Mouse (Mus musculus) intestine, postnatal 0 days (tissue): ENCODE results near the gene 1300017J02Rik. TPM values are rescaled to one million over a fixed set of nuclear protein-coding genes. Genes with fewer than 3 reads are reported as not detected.

Experiments used
- ATAC-seq: fragments of 200-750 bp; cut with Nextera tagmentation; 2 replicates; pipeline ENCODE4 v1.8.0; 2017; ENCODE audit warnings: mild to moderate bottlenecking, moderate TSS enrichment, moderate library complexity
- H3K27ac ChIP-seq: fragments of 300-500 bp; sonication (generic); 2 replicates; pipeline ENCODE4 v1.5.1; 2014; ENCODE audit warnings: mild to moderate bottlenecking, low read depth, low read length, moderate library complexity
- H3K27me3 ChIP-seq: fragments of 300-500 bp; sonication (generic); replicated peaks from 2 replicates; pipeline ENCODE4 v1.6.1; 2014; ENCODE audit warnings: low read length, mixed read lengths; ENCODE audit not compliant: control insufficient read depth, insufficient read depth
- H3K36me3 ChIP-seq: fragments of 300-500 bp; sonication (generic); 2 replicates; pipeline ENCODE4 v1.6.1; 2014; ENCODE audit warnings: mild to moderate bottlenecking, moderate library complexity; ENCODE audit not compliant: control insufficient read depth, insufficient read depth
- H3K4me1 ChIP-seq: fragments of 300-500 bp; sonication (generic); replicated peaks from 2 replicates; pipeline ENCODE4 v1.6.1; 2014; ENCODE audit warnings: antibody characterized with exemption, low read length, mixed read lengths; ENCODE audit not compliant: control insufficient read depth, insufficient read depth
- H3K4me2 ChIP-seq: fragments of 300-500 bp; sonication (generic); replicated peaks from 2 replicates; pipeline ENCODE4 v1.6.1; 2014; ENCODE audit warnings: low read depth, mild to moderate bottlenecking, moderate library complexity
- H3K4me3 ChIP-seq: fragments of 300-500 bp; sonication (generic); 2 replicates; pipeline ENCODE4 v1.5.1; 2014; ENCODE audit warnings: low read depth, low read length
- H3K9ac ChIP-seq: fragments of 300-500 bp; sonication (generic); 2 replicates; pipeline ENCODE4 v1.6.1; 2014; ENCODE audit warnings: mild to moderate bottlenecking, low read depth, low read length
- H3K9me3 ChIP-seq: fragments of 300-500 bp; sonication (generic); 2 replicates; pipeline ENCODE4 v1.6.1; 2016; ENCODE audit warnings: mixed run types; ENCODE audit not compliant: control insufficient read depth
- CTCF ChIP-seq: sonication (generic); IDR thresholded peaks from 2 replicates; pipeline ENCODE4 v1.5.1; 2016; ENCODE audit warnings: low read depth, mild to moderate bottlenecking, control low read depth, antibody characterized with exemption, moderate library complexity
- WGBS: fragments of 180-500 bp; shearing (Covaris S2); extraction: QIAGEN DNeasy Blood & Tissue Kit; methylation state at CpG from one replicate; pipeline ENCODE4 v1.1.7; 2014; 5-methylcytosine and 5-hydroxymethylcytosine counted together
- polyA plus RNA-seq: library from polyadenylated mRNA; unstranded; fragments of >200 nt; fragmentation: Nextera tagmentation; extraction: Ambion mirVana; gene quantifications from 2 replicates; pipeline ENCODE4 v1.2.1, GENCODE M21; 2015

1300017J02Rik gene
- polyA plus RNA-seq, 1 experiment from 2014 or later: 3.8 TPM

DNA sequence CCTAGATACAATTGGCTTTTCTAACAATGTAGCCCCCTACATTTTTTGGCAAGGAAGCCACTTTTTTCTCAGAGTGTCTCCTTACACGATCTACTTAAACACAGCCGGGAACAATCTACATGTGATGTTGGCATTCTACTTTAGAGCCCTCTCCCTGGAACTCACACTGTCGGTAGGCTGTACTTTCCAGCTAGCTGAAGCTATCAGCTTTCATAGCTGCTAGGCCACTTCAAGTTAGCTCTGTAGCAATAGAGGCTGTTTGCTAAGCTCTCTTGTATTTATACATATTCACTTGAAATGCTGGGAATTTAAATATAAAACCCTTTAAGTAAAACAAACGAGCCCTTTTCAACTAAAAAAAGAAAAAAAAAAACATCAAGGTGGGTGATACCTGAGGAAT, 2.6 kb downstream of the 1300017J02Rik start:
- WGBS: 73% methylated on average over 4 of the region's 4 CpGs
- no peak overlapping the region for H3K27ac ChIP-seq
- no peaks in the 10 kb centered on the region for H3K36me3 ChIP-seq
- ATAC-seq: no peak
- no peak overlapping the region for H3K9ac ChIP-seq
- no peaks in the 10 kb centered on the region for H3K27me3 ChIP-seq
- no peaks in the 10 kb centered on the region for H3K4me1 ChIP-seq
- H3K4me2 ChIP-seq: no peak overlapping the region
- TF ChIP-seq CTCF: no peak
- no peaks in the 10 kb centered on the region for H3K9me3 ChIP-seq
- no peak overlapping the region for H3K4me3 ChIP-seq

DNA sequence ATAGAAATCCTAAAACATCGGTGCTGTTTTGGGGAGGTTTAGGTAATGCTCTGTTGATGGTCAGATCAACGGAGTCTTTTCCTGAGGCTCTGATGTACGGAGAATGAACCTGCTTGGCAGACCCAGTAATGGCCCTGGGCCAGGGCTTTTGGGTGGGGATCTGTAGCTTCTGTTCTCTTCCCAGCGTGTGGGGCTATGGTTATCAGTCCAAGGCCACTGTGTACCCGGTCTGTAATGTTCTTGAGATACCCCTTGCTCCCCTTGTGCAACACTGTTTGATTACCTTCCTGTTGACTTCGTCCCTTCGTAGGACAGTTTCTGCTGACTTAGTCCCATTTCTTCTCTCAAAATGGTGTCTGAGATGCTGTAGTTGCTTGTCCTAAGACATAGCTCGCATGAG, 3.8 kb downstream of the 1300017J02Rik start:
- ATAC-seq: no peak
- no peak overlapping the region for H3K9ac ChIP-seq
- WGBS: 85% methylated on average over 8 of the region's 8 CpGs

DNA sequence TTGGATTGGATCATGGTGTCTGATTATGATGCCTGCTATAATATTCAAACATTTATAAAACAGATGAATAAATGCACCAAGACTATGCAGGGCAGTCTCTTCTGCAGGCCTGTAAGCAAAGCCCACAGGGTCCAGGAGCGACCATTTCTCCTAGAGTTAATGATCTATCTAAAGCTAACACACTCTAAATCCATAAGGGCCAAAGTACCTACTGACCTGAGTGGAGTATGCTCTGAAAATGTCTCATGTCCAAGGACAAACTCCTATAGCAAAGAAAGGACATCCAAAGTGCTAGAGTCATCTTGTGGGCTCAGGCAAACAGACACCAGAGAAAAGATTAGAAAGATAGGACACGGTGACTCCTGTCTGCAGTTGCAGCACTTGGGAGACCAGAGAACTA, 10.4 kb downstream of the 1300017J02Rik start:
- H3K4me3 ChIP-seq: no peak overlapping the region
- no peak overlapping the region for H3K27ac ChIP-seq
- no peaks in the 10 kb centered on the region for H3K36me3 ChIP-seq
- H3K9ac ChIP-seq: no peak overlapping the region
- no peaks in the 10 kb centered on the region for H3K4me1 ChIP-seq
- H3K4me2 ChIP-seq: no peak overlapping the region
- no peak for TF ChIP-seq CTCF
- H3K9me3 ChIP-seq: no peaks in the 10 kb centered on the region
- no peak for ATAC-seq
- 50% methylated on average over 2 of the region's 2 CpGs for WGBS
- no peaks in the 10 kb centered on the region for H3K27me3 ChIP-seq

More for the DNA sequence above, 3.8 kb downstream of the 1300017J02Rik start:
- Histone ChIP-seq H3K36me3 (no peaks in the 10 kb centered on the region), H3K4me2 (no peak overlapping the region), H3K4me3 (no peak overlapping the region), H3K4me1 (no peaks in the 10 kb centered on the region), H3K27ac (no peak overlapping the region), H3K27me3 (no peaks in the 10 kb centered on the region), H3K9me3 (no peaks in the 10 kb centered on the region)
- no peak for TF ChIP-seq CTCF

DNA sequence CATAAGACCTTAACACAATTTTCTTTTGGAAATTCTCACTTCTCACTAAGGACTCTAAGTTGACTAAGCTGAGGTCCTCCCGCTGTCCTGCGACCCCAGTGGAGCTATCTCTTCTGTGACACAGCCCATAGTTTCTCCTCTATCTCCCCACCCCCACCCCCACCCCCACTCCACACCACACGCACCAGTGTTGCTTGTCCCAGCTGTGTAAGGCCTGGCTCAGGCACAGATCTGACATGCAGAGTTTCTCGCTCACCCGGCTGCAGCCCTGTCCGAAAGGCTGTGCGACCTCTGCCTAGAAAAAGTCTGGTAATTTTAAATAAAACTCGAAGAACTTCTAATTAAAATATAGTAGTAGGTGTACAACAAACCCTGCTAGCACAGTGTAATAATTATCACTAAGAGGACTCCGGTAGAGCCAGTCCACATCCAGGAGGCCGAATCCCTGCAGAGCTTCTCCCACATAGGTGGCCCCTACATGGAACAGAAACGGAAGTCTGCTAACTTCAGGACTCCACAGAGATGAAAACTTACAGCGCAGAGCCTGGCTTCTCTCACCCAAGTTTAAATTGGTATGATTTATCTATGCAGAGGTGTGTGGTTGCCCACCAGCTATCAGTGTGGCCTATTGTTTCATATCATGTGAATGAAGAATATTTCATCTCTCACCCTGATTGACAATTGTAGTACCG, 16.2 kb downstream of the 1300017J02Rik start:
- Histone ChIP-seq H3K9me3 (no peaks in the 10 kb centered on the region), H3K36me3 (no peaks in the 10 kb centered on the region), H3K27ac (no peak overlapping the region), H3K4me3 (no peak overlapping the region), H3K9ac (no peak overlapping the region), H3K4me1 (no peaks in the 10 kb centered on the region), H3K4me2 (no peak overlapping the region), H3K27me3 (no peaks in the 10 kb centered on the region)
- TF ChIP-seq CTCF: no peak
- ATAC-seq: no peak
- 81% methylated on average over 13 of the region's 13 CpGs for WGBS

DNA sequence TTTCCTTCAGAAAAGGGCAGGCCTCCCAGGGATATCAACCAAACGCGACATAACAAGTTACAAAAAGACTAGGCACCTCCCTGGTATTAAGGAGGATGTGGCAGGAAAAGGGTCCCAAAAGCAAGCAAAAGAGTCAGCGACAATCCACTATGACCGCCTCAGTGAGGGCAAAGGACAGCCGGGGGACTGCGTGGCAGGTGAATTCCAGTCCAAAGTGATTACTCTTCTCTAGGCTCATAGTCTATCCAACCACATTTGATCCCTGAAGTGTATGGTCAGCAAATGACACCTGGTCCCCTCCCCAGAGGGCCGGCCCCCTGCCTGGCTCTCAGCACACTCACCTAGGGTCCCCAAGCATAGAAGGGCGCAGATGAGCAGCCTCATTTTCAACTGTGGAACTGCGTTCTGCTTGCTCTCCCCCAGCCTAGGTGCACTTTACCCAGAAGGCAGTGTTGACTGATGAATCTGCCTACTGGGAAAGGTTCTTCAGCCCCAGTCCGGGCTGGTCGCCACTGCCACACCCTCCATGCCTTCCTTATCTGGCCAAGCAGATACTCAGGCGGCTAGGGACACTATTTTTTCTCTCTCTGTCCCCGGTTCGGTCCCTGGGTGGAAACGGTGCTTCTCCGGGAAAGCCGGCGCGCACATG, 16.9 kb downstream of the 1300017J02Rik start:
- peak; percentile 73; the same call in 1 of the 2 replicates for ATAC-seq
- Histone ChIP-seq H3K9me3 (no peaks in the 10 kb centered on the region), H3K27ac (no peak overlapping the region), H3K4me2 (no peak overlapping the region), H3K27me3 (no peaks in the 10 kb centered on the region), H3K4me3 (no peak overlapping the region), H3K4me1 (no peaks in the 10 kb centered on the region), H3K9ac (no peak overlapping the region), H3K36me3 (no peaks in the 10 kb centered on the region)
- TF ChIP-seq CTCF: no peak
- 69% methylated on average over 19 of the region's 19 CpGs for WGBS

DNA sequence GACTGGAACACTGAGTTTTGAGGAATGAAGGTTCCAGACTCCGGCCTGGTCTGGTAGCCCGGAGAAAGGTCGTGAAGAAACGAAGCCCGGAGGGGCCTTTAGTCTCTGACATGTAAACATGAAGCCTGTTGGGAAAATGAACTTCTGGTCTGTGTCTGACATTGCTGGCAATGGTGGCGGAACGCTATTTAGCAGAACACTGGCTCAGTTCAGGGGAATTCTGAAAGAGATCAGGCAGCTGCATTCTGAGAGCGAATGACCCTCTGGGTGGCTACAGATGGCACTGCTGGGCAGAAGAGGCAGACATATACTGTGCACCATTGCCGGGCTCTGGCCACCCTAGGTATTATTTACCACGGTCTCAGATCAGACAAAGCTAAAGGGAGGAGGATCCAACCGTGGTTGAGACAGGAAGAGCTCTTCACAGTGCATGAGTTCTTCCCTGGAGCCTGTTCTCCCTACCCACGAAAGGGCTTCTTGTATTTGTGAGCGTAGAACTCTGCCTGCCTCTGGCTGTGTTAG, 17.9 kb downstream of the 1300017J02Rik start:
- H3K9me3 ChIP-seq: no peaks in the 10 kb centered on the region
- no peak for TF ChIP-seq CTCF
- no peak overlapping the region for H3K4me2 ChIP-seq
- no peaks in the 10 kb centered on the region for H3K4me1 ChIP-seq
- no peak overlapping the region for H3K9ac ChIP-seq
- ATAC-seq: no peak
- H3K36me3 ChIP-seq: no peaks in the 10 kb centered on the region
- H3K27ac ChIP-seq: no peak overlapping the region
- no peaks in the 10 kb centered on the region for H3K27me3 ChIP-seq
- H3K4me3 ChIP-seq: no peak overlapping the region
- 57% methylated on average over 13 of the region's 13 CpGs for WGBS
